Mouse (Mus musculus): ENCODE measurements around the gene Mpeg1.

The Mpeg1 gene

GRCm38 (mm10) chr19:12493453-12494186 lies 33.0 kb downstream of the Mpeg1 start:
- DNase-seq: peak; percentile 92

GRCm38 (mm10) chr19:12494187-12494458 lies 33.5 kb downstream of the Mpeg1 start:
- no peak for DNase-seq

- peak; percentile 72 for DNase-seq
Measured at GRCm38 (mm10) chr19:12494972-12495535, 34.5 kb downstream of the Mpeg1 start.

- DNase-seq: no peak
Measured at GRCm38 (mm10) chr19:12496241-12496640, 35.7 kb downstream of the Mpeg1 start.

- DNase-seq: no peak
Measured at GRCm38 (mm10) chr19:12497909-12498308, 37.3 kb downstream of the Mpeg1 start.

GRCm38 (mm10) chr19:12498321-12498720 lies 37.7 kb downstream of the Mpeg1 start:
- no peak for DNase-seq

- no peak for DNase-seq
Measured at GRCm38 (mm10) chr19:12498941-12499340, 38.4 kb downstream of the Mpeg1 start.

- DNase-seq: peak; percentile 54
Measured at GRCm38 (mm10) chr19:12499485-12499884, 38.9 kb downstream of the Mpeg1 start.

- peak; percentile 81 for DNase-seq
Measured at GRCm38 (mm10) chr19:12500124-12500523, 39.5 kb downstream of the Mpeg1 start.

GRCm38 (mm10) chr19:12500881-12501311 lies 40.3 kb downstream of the Mpeg1 start:
- DNase-seq: no peak

GRCm38 (mm10) chr19:12501370-12502347 lies 41.1 kb downstream of the Mpeg1 start, which contains the start of gene Dtx4:
TSS of gene Dtx4 (minus strand) at chr19:12501454.
- DNase-seq: peak; percentile 97

GRCm38 (mm10) chr19:12502756-12503155 lies 42.2 kb downstream of the Mpeg1 start:
- no peak for DNase-seq

- DNase-seq: no peak
Measured at GRCm38 (mm10) chr19:12514621-12515020, 54.0 kb downstream of the Mpeg1 start.

All from retina, postnatal 1 day (tissue).